Mouse (Mus musculus) heart, adult 2 months (tissue): ENCODE measurements around the gene Fgfr2. TPM values are rescaled to one million over a fixed set of nuclear protein-coding genes. Genes with fewer than 3 reads are reported as not detected.

Experiments
- DNase-seq, 2 experiments: peaks; one replicate each; pipeline ENCODE4 v3.0.0; 2021
- H3K27ac ChIP-seq: fragments of 200-600 bp; 2 replicates; pipeline ENCODE4 v1.8.1; 2022
- H3K27me3 ChIP-seq: fragments of 200-500 bp; 2 replicates; pipeline ENCODE4 v1.6.1; 2012; ENCODE audit warnings: mild to moderate bottlenecking, low read length, inconsistent platforms, mixed read lengths; ENCODE audit not compliant: control insufficient read depth, insufficient read depth
- H3K36me3 ChIP-seq: fragments of 200-500 bp; 2 replicates; pipeline ENCODE4 v1.6.1; 2012; ENCODE audit warnings: low read length, inconsistent platforms; ENCODE audit not compliant: control insufficient read depth, insufficient read depth
- H3K4me1 ChIP-seq: fragments of 200-500 bp; 2 replicates; pipeline ENCODE4 v1.6.1; 2011; ENCODE audit warnings: low read length; ENCODE audit not compliant: control insufficient read depth, insufficient read depth
- H3K4me3 ChIP-seq: fragments of 200-600 bp; 2 replicates; pipeline ENCODE4 v1.8.1; 2022
- H3K79me2 ChIP-seq: fragments of 200-500 bp; replicated peaks from 2 replicates; pipeline ENCODE4 v1.6.1; 2012; ENCODE audit warnings: mild to moderate bottlenecking, inconsistent platforms, low read length, moderate library complexity, mixed read lengths; ENCODE audit not compliant: control insufficient read depth, insufficient read depth
- H3K9ac ChIP-seq: fragments of 200-500 bp; 2 replicates; pipeline ENCODE4 v1.6.1; 2012; ENCODE audit warnings: low read depth, mild to moderate bottlenecking, control low read depth, inconsistent platforms, low read length, mixed read lengths
- CTCF ChIP-seq: fragments of 200-600 bp; IDR thresholded peaks from 2 replicates; pipeline ENCODE4 v1.8.1; 2022; ENCODE audit warnings: antibody characterized with exemption, mild to moderate bottlenecking, moderate library complexity
- EP300 ChIP-seq: fragments of 200-500 bp; IDR thresholded peaks from 2 replicates; pipeline ENCODE4 v1.6.1; 2011; ENCODE audit warnings: low read depth, low read length, control low read depth; ENCODE audit not compliant: insufficient read depth
- POLR2A ChIP-seq: fragments of 200-500 bp; IDR thresholded peaks from 2 replicates; pipeline ENCODE4 v1.6.1; 2011; ENCODE audit warnings: mild to moderate bottlenecking, low read depth, low read length, control low read depth; ENCODE audit not compliant: insufficient read depth
- WGBS: fragments of 180-500 bp; shearing (Covaris S2); methylation state at CpG from one replicate; pipeline ENCODE4 v1.1.7; 2018; 5-methylcytosine and 5-hydroxymethylcytosine counted together
- intact Hi-C: fragments of 180-260 bp; cut with DNase I; formaldehyde crosslinking; loops from one replicate; pipeline ENCODE4 v1.15.1; 2025
- polyA plus RNA-seq: library from polyadenylated mRNA; depleted of rRNA; stranded (reverse); fragments of >200 nt; gene quantifications from 2 replicates; pipeline ENCODE4 v1.2.3, GENCODE M21; 2012
- total RNA-seq, 2 experiments: library from RNA; stranded (reverse); gene quantifications; 2 replicates each; pipeline ENCODE4 v1.2.3; 2021

Gene Fgfr2
- total and polyA plus RNA-seq, 3 experiments: 1.1 to 2.0 (median 1.3) TPM

- H3K27me3 ChIP-seq: no peaks in the 10 kb centered on the region
- intact Hi-C loops: no loop called here
- no peak overlapping the region for H3K4me3 ChIP-seq
- no peaks in the 10 kb centered on the region for H3K4me1 ChIP-seq
- no peak for DNase-seq
- H3K27ac ChIP-seq: no peak overlapping the region
- 46% methylated on average over 9 of the region's 9 CpGs for WGBS
- no peaks in the 10 kb centered on the region for H3K36me3 ChIP-seq
- TF ChIP-seq POLR2A (no peak), EP300 (no peak), CTCF (no peak)
- no peak overlapping the region for H3K9ac ChIP-seq
- H3K79me2 ChIP-seq: no peaks in the 10 kb centered on the region
These were observed 1400.2 kb downstream of the Fgfr2 start for GRCm38 (mm10) chr7:131722783-131723575.

- Histone ChIP-seq H3K36me3 (no peaks in the 10 kb centered on the region), H3K27ac (no peak overlapping the region), H3K4me3 (no peak overlapping the region), H3K9ac (no peak overlapping the region), H3K79me2 (no peaks in the 10 kb centered on the region), H3K27me3 (no peaks in the 10 kb centered on the region), H3K4me1 (no peaks in the 10 kb centered on the region)
- DNase-seq: no peak
- TF ChIP-seq EP300 (no peak), CTCF (no peak)
- 80% methylated on average over 4 of the region's 4 CpGs for WGBS
- intact Hi-C loops: no loop called here
These were observed 1400.8 kb downstream of the Fgfr2 start for GRCm38 (mm10) chr7:131722316-131722715.

- Histone ChIP-seq H3K4me3 (no peak overlapping the region), H3K79me2 (no peaks in the 10 kb centered on the region), H3K36me3 (no peaks in the 10 kb centered on the region), H3K4me1 (no peaks in the 10 kb centered on the region), H3K9ac (no peak overlapping the region), H3K27ac (no peak overlapping the region), H3K27me3 (no peaks in the 10 kb centered on the region)
- DNase-seq: no peak
- 53% methylated on average over 3 of the region's 3 CpGs for WGBS
- TF ChIP-seq EP300 (no peak), POLR2A (no peak), CTCF (no peak)
- intact Hi-C loops: no loop called here
These were observed 1404.9 kb downstream of the Fgfr2 start for GRCm38 (mm10) chr7:131718280-131718679.

- Histone ChIP-seq H3K36me3 (no peaks in the 10 kb centered on the region), H3K27me3 (no peaks in the 10 kb centered on the region), H3K79me2 (no peaks in the 10 kb centered on the region), H3K27ac (no peak overlapping the region), H3K4me3 (no peak overlapping the region), H3K9ac (no peak overlapping the region), H3K4me1 (no peaks in the 10 kb centered on the region)
- no peak for TF ChIP-seq CTCF
- TF ChIP-seq POLR2A: no peak
- TF ChIP-seq EP300: no peak
- no peak for DNase-seq
- WGBS: 87% methylated on average over 9 of the region's 9 CpGs
- intact Hi-C loops: no loop called here
These were observed 1410.1 kb downstream of the Fgfr2 start for GRCm38 (mm10) chr7:131713076-131713475.

- no peaks in the 10 kb centered on the region for H3K4me1 ChIP-seq
- H3K9ac ChIP-seq: no peak overlapping the region
- TF ChIP-seq CTCF (no peak), POLR2A (no peak), EP300 (no peak)
- no peak for DNase-seq
- no peak overlapping the region for H3K27ac ChIP-seq
- intact Hi-C loops: no loop called here
- no peaks in the 10 kb centered on the region for H3K36me3 ChIP-seq
- no peak overlapping the region for H3K4me3 ChIP-seq
- no peaks in the 10 kb centered on the region for H3K79me2 ChIP-seq
- WGBS: 26% methylated on average over 3 of the region's 3 CpGs
- no peaks in the 10 kb centered on the region for H3K27me3 ChIP-seq
These were observed 1426.3 kb downstream of the Fgfr2 start for GRCm38 (mm10) chr7:131696889-131697288.

GRCm38 (mm10) chr7:131687324-131687723 is 1435.8 kb downstream of the Fgfr2 start:
- no peaks in the 10 kb centered on the region for H3K36me3 ChIP-seq
- H3K4me1 ChIP-seq: no peaks in the 10 kb centered on the region
- no peak for DNase-seq
- H3K9ac ChIP-seq: no peak overlapping the region
- H3K79me2 ChIP-seq: no peaks in the 10 kb centered on the region
- no peak overlapping the region for H3K27ac ChIP-seq
- H3K27me3 ChIP-seq: no peaks in the 10 kb centered on the region
- 65% methylated on average over 1 of the region's 1 CpGs for WGBS
- intact Hi-C loops: no loop called here
- TF ChIP-seq EP300: no peak
- TF ChIP-seq CTCF: no peak
- TF ChIP-seq POLR2A: no peak
- no peak overlapping the region for H3K4me3 ChIP-seq
